Mouse (Mus musculus) telencephalon, adult 2 months (tissue): ENCODE measurements around the gene 1700037H04Rik.

Experiments used
- DNase-seq: peaks from one replicate; pipeline ENCODE4 v3.0.0-alpha.2; 2011; ENCODE audit warnings: low read depth, low spot score

The 1700037H04Rik gene

GRCm38 (mm10) chr2:131159938-131160581 lies at the start of gene 1700037H04Rik:
Gene 1700037H04Rik, minus strand, starts transcription at chr2:131160081.
- DNase-seq = peak; percentile 97

- DNase-seq = no peak
Measured at GRCm38 (mm10) chr2:131209125-131209795, 49.4 kb upstream of the 1700037H04Rik start.

- no peak for DNase-seq
Measured at GRCm38 (mm10) chr2:131208356-131208755, 48.5 kb upstream of the 1700037H04Rik start.

- no peak for DNase-seq
Measured at GRCm38 (mm10) chr2:131206778-131207177, 46.9 kb upstream of the 1700037H04Rik start, which contains the start of gene Ap5s1. Gene Ap5s1, plus strand, starts transcription at chr2:131207078.

GRCm38 (mm10) chr2:131205521-131206182 lies 45.8 kb upstream of the 1700037H04Rik start:
- no peak for DNase-seq

GRCm38 (mm10) chr2:131204410-131204981 lies 44.6 kb upstream of the 1700037H04Rik start:
- peak; percentile 90 for DNase-seq

GRCm38 (mm10) chr2:131203816-131204409 lies 44.0 kb upstream of the 1700037H04Rik start:
- no peak for DNase-seq

GRCm38 (mm10) chr2:131201262-131201661 lies 41.4 kb upstream of the 1700037H04Rik start:
- no peak for DNase-seq

GRCm38 (mm10) chr2:131200710-131201109 lies 40.8 kb upstream of the 1700037H04Rik start:
- DNase-seq = no peak

GRCm38 (mm10) chr2:131196606-131197316 lies 36.9 kb upstream of the 1700037H04Rik start:
- DNase-seq = no peak

GRCm38 (mm10) chr2:131191005-131191390 lies 31.1 kb upstream of the 1700037H04Rik start:
- DNase-seq = no peak

- no peak for DNase-seq
Measured at GRCm38 (mm10) chr2:131190344-131191004, 30.6 kb upstream of the 1700037H04Rik start.

GRCm38 (mm10) chr2:131189521-131190309 lies 29.8 kb upstream of the 1700037H04Rik start:
- DNase-seq = no peak

GRCm38 (mm10) chr2:131188311-131188710 lies 28.4 kb upstream of the 1700037H04Rik start:
- DNase-seq = no peak

- DNase-seq = no peak
Measured at GRCm38 (mm10) chr2:131187602-131187922, 27.7 kb upstream of the 1700037H04Rik start.

- DNase-seq = peak; percentile 61
Measured at GRCm38 (mm10) chr2:131186771-131187601, 27.1 kb upstream of the 1700037H04Rik start, which contains the start of the genes Cdc25b and Spef1. Gene Cdc25b, plus strand, starts transcription at chr2:131186949. Gene Spef1, minus strand, starts transcription at chr2:131187282.

- DNase-seq = no peak
Measured at GRCm38 (mm10) chr2:131186343-131186742, 26.5 kb upstream of the 1700037H04Rik start.

- peak; percentile 47 for DNase-seq
Measured at GRCm38 (mm10) chr2:131179990-131180587, 20.2 kb upstream of the 1700037H04Rik start, which contains the start of gene Cenpb. Gene Cenpb, minus strand, starts transcription at chr2:131180067.
